Mouse (Mus musculus) embryonic stem cell, embryonic (primary cell): ENCODE measurements around the gene Scn8a.

Experiments used
- CTCF ChIA-PET, 4 experiments: fragments of 300-600 bp in 2 of 4; fragments of 350-600 bp in 2 of 4; sonication (Branson Sonifier 250); formaldehyde crosslinking; loops; one replicate each; lab custom pipeline; 2022; ENCODE audit warnings: inconsistent platforms in 2 of 4; lab: Charles Lee
- POLR2A ChIA-PET, 4 experiments: fragments of 300-600 bp in 2 of 4; fragments of 350-600 bp in 2 of 4; sonication (Branson Sonifier 250); formaldehyde crosslinking; loops; one replicate each; lab custom pipeline; 2022; ENCODE audit warnings: antibody characterized with exemption in 4 of 4, inconsistent platforms in 1 of 4; lab: Charles Lee

Scn8a gene

GRCm38 (mm10) chr15:100865556-100865955 is 4.1 kb upstream of the Scn8a start:
- CTCF ChIA-PET, result interaction anchor here (0.6 to 1.6 kb wide), 22 partner anchors 9 to 617 kb away, joined by 3 to 8 read pairs (median 4); partner anchors contain the start of gene Acvrl1 (in 1 of the 4)

GRCm38 (mm10) chr15:100870001-100870774 is 530 bp downstream of the Scn8a start:
- ChIA-PET POLR2A (interaction anchor here in 2 of 4 experiments (0.6 to 1.7 kb wide), 13 partner anchors 9 to 391 kb away, joined by 3 to 6 read pairs (median 3); no protein-coding TSS in a partner anchor), CTCF (interaction anchor here (0.5 to 2.0 kb wide), 42 partner anchors 8 to 1112 kb away, joined by 3 to 10 read pairs (median 4); partner anchors contain the start of gene Dazap2 (in 1 of the 4))

More at GRCm38 (mm10) chr15:100865556-100865955, 4.1 kb upstream of the Scn8a start:
- POLR2A ChIA-PET, result interaction anchor here in 1 of 4 experiments (1.2 kb wide), 1 partner anchor 13 kb away, joined by 3 read pairs; no protein-coding TSS in a partner anchor

DNA sequence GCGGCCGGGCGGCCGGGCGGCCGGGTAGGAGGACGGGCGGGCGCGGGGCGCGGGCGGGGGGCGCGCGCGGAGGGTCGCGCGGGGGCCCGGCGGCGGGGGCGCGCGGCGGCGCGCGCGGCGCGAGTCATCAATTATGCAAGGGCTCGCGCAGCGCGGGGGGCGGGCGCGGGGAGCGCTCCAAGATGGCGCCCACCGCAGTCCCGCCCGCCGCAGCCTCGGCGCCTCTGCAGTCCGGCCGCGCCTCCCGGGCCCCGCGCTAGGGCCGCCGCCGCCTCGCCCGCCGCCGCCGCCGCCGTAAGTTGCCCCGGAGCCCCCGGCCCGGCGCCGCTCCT is 1.1 kb downstream of the Scn8a start:
- CTCF ChIA-PET, result interaction anchor here (0.6 to 2.0 kb wide), 33 partner anchors 8 to 361 kb away, joined by 3 to 10 read pairs (median 5); partner anchors contain the start of gene Dazap2 (in 1 of the 4)
- POLR2A ChIA-PET, result interaction anchor here in 2 of 4 experiments (0.6 to 1.7 kb wide), 8 partner anchors 8 to 293 kb away, joined by 3 to 6 read pairs (median 3); no protein-coding TSS in a partner anchor

- POLR2A ChIA-PET, result interaction anchor here in 3 of 4 experiments (0.6 to 1.7 kb wide), 17 partner anchors 8 to 401 kb away, joined by 3 to 12 read pairs (median 3); no protein-coding TSS in a partner anchor
- CTCF ChIA-PET, result interaction anchor here (0.5 to 3.0 kb wide), 39 partner anchors 8 to 1133 kb away, joined by 3 to 12 read pairs (median 5); partner anchors contain the start of genes Dazap2 (in 1 of the 4) and Krt8 (in 1 of the 4)
Measured at GRCm38 (mm10) chr15:100871107-100872011, 1.7 kb downstream of the Scn8a start.

- POLR2A ChIA-PET, result interaction anchor here in 3 of 4 experiments (0.5 to 1.4 kb wide), 13 partner anchors 12 to 391 kb away, joined by 3 to 7 read pairs (median 3); no protein-coding TSS in a partner anchor
- CTCF ChIA-PET, result interaction anchor here (0.6 to 3.0 kb wide), 16 partner anchors 32 to 1402 kb away, joined by 3 to 12 read pairs (median 4); no protein-coding TSS in a partner anchor
Measured at GRCm38 (mm10) chr15:100873155-100873554, 3.5 kb downstream of the Scn8a start.

DNA sequence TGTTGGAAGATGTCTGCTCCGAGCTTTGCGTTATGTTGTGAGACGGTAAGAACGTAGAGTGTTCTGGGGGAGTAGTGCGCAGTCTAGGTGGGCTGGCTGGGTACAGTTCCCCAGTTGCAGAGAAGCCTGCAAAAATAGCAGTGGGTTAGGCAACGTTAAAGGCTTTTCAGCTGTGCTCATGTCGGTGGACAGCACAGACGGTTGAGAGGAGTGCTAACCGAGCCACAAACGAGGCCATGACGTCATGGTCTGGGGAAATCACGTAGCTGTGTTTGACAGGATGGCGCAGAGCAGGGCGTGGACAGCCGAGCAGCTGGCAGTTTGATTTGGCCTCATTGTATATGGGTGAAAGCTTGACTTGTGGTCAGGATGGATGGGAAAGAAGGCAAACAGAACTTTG is 9.4 kb downstream of the Scn8a start:
- CTCF ChIA-PET, result interaction anchor here in 2 of 4 experiments (0.5 to 1.2 kb wide), 6 partner anchors 9 to 163 kb away, joined by 3 to 5 read pairs (median 3); no protein-coding TSS in a partner anchor
- POLR2A ChIA-PET, result interaction anchor here in 3 of 4 experiments (0.7 to 1.4 kb wide), 7 partner anchors 8 to 125 kb away, joined by 3 to 6 read pairs (median 3); no protein-coding TSS in a partner anchor

GRCm38 (mm10) chr15:100881385-100881784 is 11.7 kb downstream of the Scn8a start:
- CTCF ChIA-PET, result no interaction called here
- POLR2A ChIA-PET, result no interaction called here

- CTCF ChIA-PET, result interaction anchor here in 1 of 4 experiments (1.4 kb wide), 1 partner anchor 14 kb away, joined by 3 read pairs; no protein-coding TSS in a partner anchor
- POLR2A ChIA-PET, result interaction anchor here in 2 of 4 experiments (0.6 to 0.8 kb wide), 3 partner anchors 11 to 678 kb away, joined by 3 to 4 read pairs (median 3); no protein-coding TSS in a partner anchor
Measured at GRCm38 (mm10) chr15:100884481-100884880, 14.8 kb downstream of the Scn8a start.

DNA sequence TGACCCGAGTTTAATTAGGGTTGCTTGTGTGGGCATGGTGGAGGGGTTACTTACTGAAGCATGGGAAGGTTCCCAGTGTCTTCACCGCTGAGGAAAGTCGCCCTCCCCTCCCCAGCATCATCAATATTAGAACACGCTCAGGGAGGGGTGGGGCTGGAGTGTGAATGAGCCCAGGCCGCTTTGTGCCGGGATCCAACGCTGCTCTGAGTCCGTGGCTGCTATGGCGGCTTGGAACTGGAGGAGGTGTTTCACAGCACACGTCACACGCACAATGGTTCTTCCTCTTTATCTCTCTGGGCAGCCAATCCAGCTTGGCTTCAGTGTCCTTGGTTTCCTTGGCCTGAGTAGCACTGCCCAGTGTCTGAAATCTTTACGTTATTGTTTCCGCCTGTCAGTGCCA is 22.3 kb downstream of the Scn8a start:
- POLR2A ChIA-PET, result no interaction called here
- CTCF ChIA-PET, result no interaction called here

DNA sequence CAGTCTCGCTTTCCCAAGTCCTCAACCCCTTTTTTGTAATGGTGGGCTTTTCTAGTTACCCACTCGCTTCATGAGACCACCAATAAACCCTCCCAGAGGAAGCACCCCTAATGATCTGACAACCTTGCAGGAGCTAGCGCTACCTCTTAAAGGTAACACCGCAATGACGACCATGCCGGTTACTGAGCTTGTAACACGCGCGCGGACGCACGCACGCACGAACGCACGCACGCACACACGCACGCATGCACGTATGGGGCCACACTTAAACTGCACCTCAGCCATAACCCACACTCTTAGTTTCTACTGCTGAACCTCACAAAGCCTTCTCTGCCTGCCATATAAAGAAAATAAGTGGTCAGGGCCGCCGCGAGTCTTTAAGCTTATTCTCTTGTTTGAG is 26.8 kb downstream of the Scn8a start:
- ChIA-PET POLR2A (interaction anchor here in 2 of 4 experiments (0.6 to 1.5 kb wide), 4 partner anchors 12 to 92 kb away, joined by 3 to 4 read pairs (median 4); no protein-coding TSS in a partner anchor), CTCF (interaction anchor here in 2 of 4 experiments (0.6 to 0.9 kb wide), 3 partner anchors 139 to 472 kb away, joined by 4 to 7 read pairs (median 4); no protein-coding TSS in a partner anchor)

GRCm38 (mm10) chr15:100903811-100904210 is 34.2 kb downstream of the Scn8a start:
- POLR2A ChIA-PET, result no interaction called here
- CTCF ChIA-PET, result no interaction called here

GRCm38 (mm10) chr15:100905006-100905405 is 35.3 kb downstream of the Scn8a start:
- POLR2A ChIA-PET, result interaction anchor here in 1 of 4 experiments (0.7 kb wide), 1 partner anchor 51 kb away, joined by 4 read pairs; no protein-coding TSS in a partner anchor

DNA sequence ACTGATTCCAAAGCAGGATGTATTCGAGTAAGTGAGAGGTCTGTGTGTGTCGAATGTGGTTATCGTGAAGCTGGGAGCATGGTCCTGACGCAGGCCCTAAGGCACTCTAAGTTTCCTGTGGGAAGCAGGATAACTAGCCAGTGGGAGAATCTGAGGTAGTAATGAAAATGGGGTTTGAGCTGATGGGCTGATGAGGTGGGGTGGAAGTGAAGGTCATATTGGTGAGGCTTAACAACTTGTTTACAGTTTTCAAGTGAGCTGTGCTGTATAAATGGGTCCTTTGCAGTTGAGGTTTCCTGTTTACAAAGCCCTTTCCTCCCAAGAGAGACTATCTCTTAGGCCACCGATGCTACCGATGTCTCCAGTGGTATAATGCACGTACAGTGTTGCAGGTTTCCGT is 36.1 kb downstream of the Scn8a start:
- ChIA-PET CTCF (interaction anchor here in 2 of 4 experiments (0.6 to 1.6 kb wide), 2 partner anchors 9 to 1065 kb away, joined by 3 to 6 read pairs; no protein-coding TSS in a partner anchor), POLR2A (interaction anchor here in 1 of 4 experiments (0.7 kb wide), 1 partner anchor 30 kb away, joined by 3 read pairs; no protein-coding TSS in a partner anchor)

More at GRCm38 (mm10) chr15:100905006-100905405, 35.3 kb downstream of the Scn8a start:
- CTCF ChIA-PET, result interaction anchor here in 2 of 4 experiments (0.5 to 1.6 kb wide), 3 partner anchors 10 to 336 kb away, joined by 3 to 6 read pairs (median 4); no protein-coding TSS in a partner anchor

GRCm38 (mm10) chr15:100908817-100909216 is 39.2 kb downstream of the Scn8a start:
- POLR2A ChIA-PET, result interaction anchor here (0.5 to 1.4 kb wide), 10 partner anchors 12 to 937 kb away, joined by 3 to 5 read pairs (median 3); no protein-coding TSS in a partner anchor
- CTCF ChIA-PET, result interaction anchor here in 2 of 4 experiments (0.5 to 1.0 kb wide), 6 partner anchors 39 to 870 kb away, joined by 3 read pairs; partner anchors contain the start of genes Dip2b (in 1 of the 2) and Scn8a (in 1 of the 2)

- POLR2A ChIA-PET, result interaction anchor here in 2 of 4 experiments (0.5 to 1.5 kb wide), 5 partner anchors 14 to 1218 kb away, joined by 3 to 4 read pairs (median 3); no protein-coding TSS in a partner anchor
- CTCF ChIA-PET, result interaction anchor here in 1 of 4 experiments (0.6 kb wide), 1 partner anchor 36 kb away, joined by 3 read pairs; no protein-coding TSS in a partner anchor
Measured at GRCm38 (mm10) chr15:100909734-100910163, 40.1 kb downstream of the Scn8a start.

DNA sequence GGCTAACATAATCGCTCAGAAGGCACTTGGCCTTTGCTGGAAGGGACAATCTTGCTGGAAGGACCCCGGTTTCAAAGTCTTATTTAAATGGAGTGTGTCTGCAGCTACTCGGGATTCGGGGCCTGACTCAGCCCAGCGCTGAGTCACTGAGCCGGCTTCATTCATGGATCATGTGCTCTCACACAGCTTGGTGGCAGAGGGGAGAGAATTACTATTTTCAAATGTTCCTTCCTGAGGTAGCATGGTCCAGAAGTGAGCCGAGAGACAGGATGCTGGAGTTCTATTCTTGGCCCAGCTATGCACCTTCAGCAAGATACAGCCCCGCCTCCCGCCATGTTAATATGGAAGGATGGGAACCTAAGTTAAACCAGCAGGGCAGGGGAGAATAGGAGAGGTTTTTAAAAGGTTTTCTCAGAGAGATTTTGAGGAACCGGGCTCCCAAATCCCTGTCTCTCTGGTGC is 40.8 kb downstream of the Scn8a start:
- ChIA-PET CTCF (interaction anchor here in 1 of 4 experiments (0.6 kb wide), 1 partner anchor 37 kb away, joined by 3 read pairs; no protein-coding TSS in a partner anchor), POLR2A (interaction anchor here in 1 of 4 experiments (0.5 to 1.5 kb wide), 3 partner anchors 13 to 1219 kb away, joined by 3 to 4 read pairs (median 3); no protein-coding TSS in a partner anchor)
